Mouse (Mus musculus): ENCODE data around the gene Tfdp2. TPM values are rescaled to one million over a fixed set of nuclear protein-coding genes. Genes with fewer than 3 reads are reported as not detected.

Tfdp2 gene
- polyA plus RNA-seq, 1 experiment: 6.7 TPM

DNA sequence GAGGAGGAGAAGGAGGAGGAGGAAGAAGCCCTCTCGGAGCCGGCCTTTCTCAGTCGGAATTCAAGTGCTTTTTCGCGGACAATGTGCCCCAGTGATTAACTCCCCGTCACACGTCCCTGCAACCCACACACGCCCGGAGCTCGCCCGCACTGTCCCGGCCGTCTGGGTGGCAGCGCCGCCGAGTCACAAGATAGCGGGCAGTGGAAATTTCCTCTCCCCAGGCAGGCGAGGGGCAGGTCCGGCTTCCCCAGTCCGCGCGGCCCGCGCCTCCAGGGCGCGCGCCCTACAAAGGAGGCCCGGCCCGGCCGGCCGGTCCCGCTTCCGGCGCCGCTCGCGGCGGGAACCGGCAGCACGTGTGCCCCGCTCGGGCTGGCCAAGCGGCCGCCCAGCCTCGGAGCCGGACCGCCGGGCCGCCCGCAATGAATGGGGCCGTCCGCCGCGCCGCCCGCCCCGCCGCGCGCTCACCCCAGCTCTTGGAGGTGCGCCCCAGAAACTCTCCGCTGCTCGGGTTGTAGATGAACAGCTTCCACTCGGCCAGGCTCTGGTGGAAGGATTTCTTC, 167.6 kb downstream of the Tfdp2 start:
- Histone ChIP-seq H3K79me3 (ENCODE audit: low read depth) (peaks cover 47% of the 10 kb centered on the region), H3K79me2 (ENCODE audit: control insufficient read depth, insufficient read depth) (peaks cover 50% of the 10 kb centered on the region), H3K36me3 (ENCODE audit: control insufficient read depth, insufficient read depth) (no peaks in the 10 kb centered on the region), H3K4me3 (ENCODE audit: insufficient read depth, poor library complexity, severe bottlenecking) (peak overlapping the region; percentile 46), H3ac (ENCODE audit: control insufficient read depth, insufficient read length, low read depth) (peak overlapping the region; percentile 77), H3K27me3 (ENCODE audit: control insufficient read depth, insufficient read depth, insufficient read length) (no peaks in the 10 kb centered on the region)
- no peak for TF ChIP-seq CTCF (IDR thresholded peaks at IDR 0.05; ENCODE audit: control insufficient read depth, insufficient read depth, insufficient read length)
- TF ChIP-seq MAX (IDR thresholded peaks at IDR 0.05): no peak
- TF ChIP-seq USF1 (IDR thresholded peaks at IDR 0.05; ENCODE audit: low read depth): no peak
- TF ChIP-seq FOSL1 (IDR thresholded peaks at IDR 0.05; ENCODE audit: insufficient read depth, low read length, poor library complexity, severe bottlenecking): no peak
- TF ChIP-seq MYOG (IDR thresholded peaks at IDR 0.05; ENCODE audit: control insufficient read depth, extremely low read depth, insufficient read length): no peak
- TF ChIP-seq MYOD1 (IDR thresholded peaks at IDR 0.05; ENCODE audit: control insufficient read depth, insufficient read length, low read depth): no peak
- no peak for TF ChIP-seq CEBPB (IDR thresholded peaks at IDR 0.05; ENCODE audit: low read depth)

DNA sequence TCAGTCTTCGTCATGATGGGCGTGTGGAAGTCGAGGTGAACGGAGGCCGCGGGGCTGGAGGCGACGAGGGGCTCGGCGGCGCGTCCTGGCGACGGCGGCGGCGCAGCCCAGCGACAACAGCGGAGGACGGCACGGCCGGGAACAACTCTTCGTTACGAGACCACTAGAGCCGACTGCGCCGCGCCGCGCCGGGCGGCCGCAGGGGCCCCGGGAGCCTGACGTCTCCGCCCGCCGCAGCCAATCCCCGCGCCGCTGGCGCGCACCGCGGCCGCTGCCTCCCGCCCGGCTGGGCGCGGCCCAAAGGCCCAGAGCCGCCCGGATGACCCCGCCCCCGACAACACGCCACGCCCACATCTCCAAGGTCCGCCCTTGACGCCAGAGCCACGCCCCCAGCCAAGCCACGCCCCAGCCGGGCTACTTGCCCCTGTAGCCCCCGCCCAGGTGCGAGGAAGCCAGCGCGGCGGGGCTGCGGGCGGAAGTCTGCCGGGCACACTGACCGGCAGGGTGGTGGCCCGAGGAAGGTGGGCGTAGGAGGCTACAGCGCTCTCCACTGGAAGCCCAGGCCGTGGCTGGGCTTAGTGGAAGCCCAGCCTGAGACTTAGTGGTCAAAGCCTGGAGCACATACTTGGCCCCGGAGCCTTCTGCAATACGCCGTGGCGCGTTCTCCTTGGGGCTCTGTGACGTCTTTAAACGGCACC, 168.2 kb downstream of the Tfdp2 start, which contains the start of gene Atp1b3:
Gene Atp1b3 (minus strand): TSS at position 302 of the 698 bp plus-strand sequence.
- no peak for TF ChIP-seq MAX (IDR thresholded peaks at IDR 0.05)
- no peak for TF ChIP-seq MYOD1 (IDR thresholded peaks at IDR 0.05; ENCODE audit: control insufficient read depth, insufficient read length, low read depth)
- TF ChIP-seq CTCF (IDR thresholded peaks at IDR 0.05; ENCODE audit: control insufficient read depth, insufficient read depth, insufficient read length): no peak
- no peaks in the 10 kb centered on the region for H3K27me3 ChIP-seq (ENCODE audit: control insufficient read depth, insufficient read depth, insufficient read length)
- H3K4me3 ChIP-seq (ENCODE audit: insufficient read depth, poor library complexity, severe bottlenecking): peak within 1 kb of the TSS; percentile 46
- H3K36me3 ChIP-seq (ENCODE audit: control insufficient read depth, insufficient read depth): no peaks in the 10 kb centered on the region
- H3K79me3 ChIP-seq (ENCODE audit: low read depth): peaks cover 42% of the 10 kb centered on the region
- H3K79me2 ChIP-seq (ENCODE audit: control insufficient read depth, insufficient read depth): peaks cover 44% of the 10 kb centered on the region
- H3ac ChIP-seq (ENCODE audit: control insufficient read depth, insufficient read length, low read depth): peak within 1 kb of the TSS; percentile 77

DNA sequence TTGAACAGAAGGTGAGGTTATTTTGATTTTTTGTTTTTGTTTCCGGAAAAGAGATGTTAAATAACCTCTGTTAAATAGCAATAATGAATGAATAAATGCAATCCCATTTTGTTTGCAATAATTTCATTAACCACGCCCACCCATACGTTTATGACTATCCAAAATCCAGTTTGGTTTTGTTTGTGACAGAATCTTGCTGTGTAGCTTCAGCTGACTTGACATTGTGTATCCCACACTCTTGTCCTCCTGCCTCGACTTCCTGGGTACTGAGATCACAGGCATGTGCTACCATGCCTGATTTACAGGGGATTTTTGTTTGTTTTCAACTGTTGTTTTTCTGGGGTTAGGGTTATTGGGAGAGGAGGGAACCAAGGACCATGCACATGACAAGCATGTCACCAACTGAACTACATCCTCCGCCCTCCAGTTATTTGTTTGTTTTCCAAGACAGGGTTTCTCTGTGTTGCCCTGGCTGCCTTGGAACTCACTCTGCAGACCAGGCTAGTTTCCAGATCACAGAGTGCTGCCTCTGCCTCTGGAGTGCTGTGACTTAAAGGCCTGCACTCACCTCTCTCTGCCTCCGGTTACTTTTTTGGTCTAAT, 169.3 kb downstream of the Tfdp2 start:
- H3K79me2 ChIP-seq (ENCODE audit: control insufficient read depth, insufficient read depth): peaks cover 33% of the 10 kb centered on the region
- peaks cover 31% of the 10 kb centered on the region for H3K79me3 ChIP-seq (ENCODE audit: low read depth)
- TF ChIP-seq MYOG (IDR thresholded peaks at IDR 0.05; ENCODE audit: control insufficient read depth, extremely low read depth, insufficient read length): no peak
- no peak for TF ChIP-seq FOSL1 (IDR thresholded peaks at IDR 0.05; ENCODE audit: insufficient read depth, low read length, poor library complexity, severe bottlenecking)
- no peak for TF ChIP-seq CTCF (IDR thresholded peaks at IDR 0.05; ENCODE audit: control insufficient read depth, insufficient read depth, insufficient read length)
- TF ChIP-seq MAX (IDR thresholded peaks at IDR 0.05): no peak
- TF ChIP-seq CEBPB (IDR thresholded peaks at IDR 0.05; ENCODE audit: low read depth): no peak
- no peak for TF ChIP-seq USF1 (IDR thresholded peaks at IDR 0.05; ENCODE audit: low read depth)
- TF ChIP-seq MYOD1 (IDR thresholded peaks at IDR 0.05; ENCODE audit: control insufficient read depth, insufficient read length, low read depth): no peak
- no peaks in the 10 kb centered on the region for H3K27me3 ChIP-seq (ENCODE audit: control insufficient read depth, insufficient read depth, insufficient read length)
- H3K36me3 ChIP-seq (ENCODE audit: control insufficient read depth, insufficient read depth): no peaks in the 10 kb centered on the region
- no peak overlapping the region for H3K4me3 ChIP-seq (ENCODE audit: insufficient read depth, poor library complexity, severe bottlenecking)
- H3ac ChIP-seq (ENCODE audit: control insufficient read depth, insufficient read length, low read depth): no peak overlapping the region

DNA sequence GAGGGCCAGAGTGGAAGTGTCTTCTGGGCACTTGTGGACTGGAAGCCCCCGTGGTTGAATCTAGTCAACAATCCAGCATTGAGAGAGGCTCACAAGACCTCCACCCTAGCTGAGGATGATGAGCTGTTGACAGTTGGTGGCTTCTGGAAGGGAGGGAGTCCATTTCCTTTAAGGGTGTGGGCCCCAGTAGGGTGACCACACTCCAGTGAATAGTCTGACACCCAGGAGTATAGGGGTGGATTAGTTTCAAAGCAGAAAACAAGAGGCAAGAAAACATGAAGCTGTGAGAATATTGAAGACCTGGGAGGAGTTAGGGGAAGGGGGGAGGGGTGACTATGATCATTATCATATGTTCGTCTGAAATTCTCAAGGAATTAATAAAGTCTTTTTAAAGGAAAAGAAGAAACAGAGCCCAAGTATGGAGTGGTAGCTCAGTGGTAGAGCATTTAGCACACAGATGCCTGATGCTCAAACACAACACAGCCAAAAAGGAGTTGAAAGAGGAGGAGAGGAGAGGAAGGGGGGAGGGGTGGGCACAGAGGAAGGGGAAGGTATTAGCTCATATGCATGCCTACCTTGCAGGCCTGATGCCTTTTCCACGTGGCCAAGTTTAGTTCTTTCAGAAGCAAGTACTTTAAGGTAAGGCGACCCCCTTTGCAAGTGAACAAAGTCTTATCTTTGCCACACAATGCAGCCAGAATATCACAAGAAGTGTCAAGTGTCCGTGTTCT, 173.7 kb downstream of the Tfdp2 start:
- TF ChIP-seq USF1 (IDR thresholded peaks at IDR 0.05; ENCODE audit: low read depth): no peak
- no peak for TF ChIP-seq MYOD1 (IDR thresholded peaks at IDR 0.05; ENCODE audit: control insufficient read depth, insufficient read length, low read depth)
- TF ChIP-seq CEBPB (IDR thresholded peaks at IDR 0.05; ENCODE audit: low read depth): no peak
- no peak for TF ChIP-seq FOSL1 (IDR thresholded peaks at IDR 0.05; ENCODE audit: insufficient read depth, low read length, poor library complexity, severe bottlenecking)
- no peak for TF ChIP-seq MYOG (IDR thresholded peaks at IDR 0.05; ENCODE audit: control insufficient read depth, extremely low read depth, insufficient read length)
- no peak for TF ChIP-seq MAX (IDR thresholded peaks at IDR 0.05)
- no peak for TF ChIP-seq CTCF (IDR thresholded peaks at IDR 0.05; ENCODE audit: control insufficient read depth, insufficient read depth, insufficient read length)
- Histone ChIP-seq H3K79me2 (ENCODE audit: control insufficient read depth, insufficient read depth) (no peaks in the 10 kb centered on the region), H3K36me3 (ENCODE audit: control insufficient read depth, insufficient read depth) (no peaks in the 10 kb centered on the region), H3K79me3 (ENCODE audit: low read depth) (no peaks in the 10 kb centered on the region), H3ac (ENCODE audit: control insufficient read depth, insufficient read length, low read depth) (no peak overlapping the region), H3K27me3 (ENCODE audit: control insufficient read depth, insufficient read depth, insufficient read length) (no peaks in the 10 kb centered on the region), H3K4me3 (ENCODE audit: insufficient read depth, poor library complexity, severe bottlenecking) (no peak overlapping the region)

DNA sequence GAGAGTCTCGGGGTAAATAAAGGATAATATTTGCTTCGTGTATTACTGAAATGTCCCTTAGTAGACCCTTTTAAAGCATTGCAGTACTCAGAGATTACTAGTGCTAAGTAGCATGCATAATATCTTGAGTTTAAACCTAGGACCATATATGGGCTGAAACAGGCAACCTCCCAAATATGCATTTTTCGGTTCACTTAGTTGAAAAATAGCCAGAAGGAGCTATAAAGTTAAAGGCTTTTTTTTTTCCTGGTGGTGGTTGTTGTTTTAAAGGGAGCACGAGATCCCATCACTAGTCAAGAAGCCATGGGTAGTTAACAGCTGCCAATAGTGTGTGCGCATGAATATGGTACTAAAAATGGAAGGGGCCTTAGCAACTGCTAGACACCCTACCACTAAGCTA, 175.0 kb downstream of the Tfdp2 start:
- no peaks in the 10 kb centered on the region for H3K79me3 ChIP-seq (ENCODE audit: low read depth)
- no peak for TF ChIP-seq MYOG (IDR thresholded peaks at IDR 0.05; ENCODE audit: control insufficient read depth, extremely low read depth, insufficient read length)
- TF ChIP-seq USF1 (IDR thresholded peaks at IDR 0.05; ENCODE audit: low read depth): no peak
- TF ChIP-seq MYOD1 (IDR thresholded peaks at IDR 0.05; ENCODE audit: control insufficient read depth, insufficient read length, low read depth): no peak
- no peak for TF ChIP-seq FOSL1 (IDR thresholded peaks at IDR 0.05; ENCODE audit: insufficient read depth, low read length, poor library complexity, severe bottlenecking)
- TF ChIP-seq CTCF (IDR thresholded peaks at IDR 0.05; ENCODE audit: control insufficient read depth, insufficient read depth, insufficient read length): no peak
- TF ChIP-seq CEBPB (IDR thresholded peaks at IDR 0.05; ENCODE audit: low read depth): no peak
- TF ChIP-seq MAX (IDR thresholded peaks at IDR 0.05): no peak
- no peaks in the 10 kb centered on the region for H3K36me3 ChIP-seq (ENCODE audit: control insufficient read depth, insufficient read depth)
- no peaks in the 10 kb centered on the region for H3K27me3 ChIP-seq (ENCODE audit: control insufficient read depth, insufficient read depth, insufficient read length)
- no peak overlapping the region for H3K4me3 ChIP-seq (ENCODE audit: insufficient read depth, poor library complexity, severe bottlenecking)
- H3ac ChIP-seq (ENCODE audit: control insufficient read depth, insufficient read length, low read depth): no peak overlapping the region
- H3K79me2 ChIP-seq (ENCODE audit: control insufficient read depth, insufficient read depth): no peaks in the 10 kb centered on the region

Other genes starting within 250 kb of the Tfdp2 start
- 3.1 TPM for gene Xrn1, start 241.5 kb upstream of the Tfdp2 start, polyA plus RNA-seq (2012; fragmentation: generic; extraction: Trizol)
- gene Gk5, start 76.9 kb upstream of the Tfdp2 start, polyA plus RNA-seq (2012; fragmentation: generic; extraction: Trizol): 0.82 TPM
- 102 TPM for gene Atp1b3, start 168.2 kb downstream of the Tfdp2 start, polyA plus RNA-seq (2012; fragmentation: generic; extraction: Trizol)